Mouse (Mus musculus): Measurements from ENCODE around the gene Gm11042. TPM values are rescaled to one million over a fixed set of nuclear protein-coding genes. Genes with fewer than 3 reads are reported as not detected.

Gene Gm11042
- total RNA-seq, 2 experiments from 2014 or later: not detected

DNA sequence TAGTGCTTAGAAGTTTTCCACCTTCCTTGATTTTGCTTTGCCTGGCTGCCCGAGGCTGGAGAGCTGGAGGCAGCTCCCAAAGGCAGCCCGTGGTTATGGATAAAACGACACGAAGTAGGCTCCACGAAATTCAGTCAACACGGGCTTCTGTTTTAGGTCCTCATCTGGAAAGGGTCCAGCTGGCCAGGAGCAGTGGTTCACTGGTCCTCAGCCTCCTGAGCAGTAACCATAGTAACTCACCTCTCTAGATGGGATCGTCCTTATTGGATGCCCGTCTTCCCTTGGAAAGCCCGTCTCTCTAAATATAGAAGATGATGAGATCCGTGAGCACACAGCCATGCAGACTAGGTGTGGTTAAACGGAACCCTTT is 31.5 kb downstream of the Gm11042 start:
- DNase-seq (ENCODE audit: low spot score in 2 of 2): no peak

DNA sequence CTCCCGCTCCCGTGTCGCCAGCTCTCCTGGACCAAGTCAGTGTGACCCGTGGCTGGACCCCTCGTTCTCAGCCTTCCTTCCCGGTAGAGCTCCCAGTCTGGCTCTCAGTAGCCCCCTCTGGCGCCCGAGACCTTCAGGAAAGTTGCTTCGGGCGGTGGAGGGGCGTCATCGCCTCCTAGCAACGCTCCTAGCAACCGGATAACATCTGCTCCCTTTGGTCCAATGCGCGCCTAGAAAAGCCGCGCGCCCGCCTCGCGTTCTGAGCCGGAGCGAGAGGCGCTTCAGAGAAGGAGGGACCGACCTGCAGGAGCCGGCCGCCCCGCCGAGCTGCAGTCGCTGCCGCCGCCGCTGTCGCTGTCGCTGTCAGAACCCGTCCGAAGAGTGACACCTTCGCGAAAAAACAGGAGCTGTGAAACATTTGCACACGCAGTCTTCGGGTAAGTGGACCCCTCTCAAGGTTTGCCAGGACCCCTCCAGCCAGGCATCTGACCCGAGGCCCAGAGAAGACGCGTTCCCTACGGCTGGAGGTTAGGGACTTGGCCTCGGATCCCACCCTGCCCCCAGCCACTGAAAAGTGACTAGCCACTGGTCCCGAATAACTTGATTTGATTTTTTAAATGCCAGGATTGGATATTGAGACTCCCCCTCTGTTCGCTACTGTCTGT is 32.0 kb downstream of the Gm11042 start:
- peak; percentile 33 to 36 for DNase-seq (ENCODE audit: low spot score in 2 of 2)

DNA sequence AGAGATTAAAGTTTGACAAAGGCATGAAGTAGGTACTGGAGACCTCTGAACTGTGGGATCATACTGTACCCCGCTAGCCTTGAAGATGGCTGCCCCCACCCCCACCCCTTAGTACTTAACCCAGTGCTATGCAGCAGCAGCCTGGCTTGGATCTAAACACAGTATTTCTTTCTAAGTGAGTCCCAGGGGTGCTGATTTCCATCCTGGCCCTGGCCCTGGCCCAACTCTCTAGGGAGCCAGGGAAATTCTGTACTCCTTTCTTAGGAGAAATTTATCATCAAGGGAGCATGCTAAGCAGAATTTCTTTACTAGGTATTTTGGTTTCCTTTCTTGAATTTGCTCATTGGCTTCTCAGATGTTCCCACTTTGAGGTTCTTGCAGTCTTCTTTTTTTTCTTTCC is 33.3 kb downstream of the Gm11042 start:
- no peak for DNase-seq (ENCODE audit: low spot score in 2 of 2)

DNA sequence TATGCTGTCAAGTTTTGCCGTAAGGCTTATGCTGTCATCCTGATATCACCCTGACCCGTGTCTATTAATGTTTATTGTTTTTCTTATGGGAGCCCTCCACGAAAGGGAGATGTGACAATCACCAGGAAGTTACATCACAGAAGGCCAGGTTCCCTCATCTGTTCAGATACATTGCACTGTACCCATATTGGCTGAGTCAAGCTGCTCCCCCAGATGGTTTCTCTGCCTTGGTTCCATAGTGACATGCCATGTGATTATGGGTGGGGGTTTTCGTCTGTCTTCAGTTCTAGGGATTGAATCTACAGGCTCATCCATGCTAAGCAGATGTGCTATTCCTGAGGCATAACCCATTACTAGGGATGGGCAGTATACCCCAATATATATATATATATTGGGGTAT is 34.8 kb downstream of the Gm11042 start:
- no peak for DNase-seq (ENCODE audit: low spot score in 2 of 2)

DNA sequence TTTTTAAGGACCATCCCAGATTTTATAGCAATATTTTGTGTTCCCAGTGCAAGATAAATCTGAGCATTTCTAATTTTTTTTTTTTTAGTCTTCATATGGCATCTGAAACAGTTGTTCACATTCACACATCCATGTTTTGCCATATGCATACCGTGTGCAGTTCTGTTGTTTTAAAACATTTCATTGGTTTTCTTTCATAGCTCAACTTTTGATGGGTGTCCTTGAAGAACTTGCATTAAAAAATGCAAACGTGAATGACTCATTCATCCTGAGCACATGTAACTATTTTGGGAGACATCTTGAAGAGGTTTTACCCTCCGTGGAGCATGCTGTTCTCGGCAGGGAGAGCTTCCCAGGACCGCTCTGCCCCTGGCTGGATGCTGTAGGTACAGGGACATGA is 38.9 kb downstream of the Gm11042 start:
- DNase-seq (ENCODE audit: low spot score in 2 of 2): no peak

DNA sequence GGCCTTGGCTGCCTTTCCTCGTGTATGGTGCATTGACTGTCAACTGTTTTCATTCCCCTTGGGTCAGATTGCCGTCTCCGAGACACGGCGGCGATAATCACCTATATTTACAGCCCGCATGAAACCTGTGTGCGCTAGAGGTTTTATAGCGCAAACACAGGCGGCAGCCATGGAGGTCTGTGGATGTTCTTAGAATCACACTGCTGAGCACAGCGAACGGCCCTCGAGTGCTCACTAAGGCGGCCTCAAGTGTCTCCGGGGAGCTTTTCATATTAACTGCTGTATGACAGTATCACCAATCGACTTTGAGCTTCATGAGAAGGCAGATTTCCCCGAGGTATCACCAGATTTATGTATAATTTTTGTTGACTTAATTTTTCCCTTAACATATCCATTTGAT is 43.6 kb downstream of the Gm11042 start:
- no peak for DNase-seq (ENCODE audit: low spot score in 2 of 2)

DNA sequence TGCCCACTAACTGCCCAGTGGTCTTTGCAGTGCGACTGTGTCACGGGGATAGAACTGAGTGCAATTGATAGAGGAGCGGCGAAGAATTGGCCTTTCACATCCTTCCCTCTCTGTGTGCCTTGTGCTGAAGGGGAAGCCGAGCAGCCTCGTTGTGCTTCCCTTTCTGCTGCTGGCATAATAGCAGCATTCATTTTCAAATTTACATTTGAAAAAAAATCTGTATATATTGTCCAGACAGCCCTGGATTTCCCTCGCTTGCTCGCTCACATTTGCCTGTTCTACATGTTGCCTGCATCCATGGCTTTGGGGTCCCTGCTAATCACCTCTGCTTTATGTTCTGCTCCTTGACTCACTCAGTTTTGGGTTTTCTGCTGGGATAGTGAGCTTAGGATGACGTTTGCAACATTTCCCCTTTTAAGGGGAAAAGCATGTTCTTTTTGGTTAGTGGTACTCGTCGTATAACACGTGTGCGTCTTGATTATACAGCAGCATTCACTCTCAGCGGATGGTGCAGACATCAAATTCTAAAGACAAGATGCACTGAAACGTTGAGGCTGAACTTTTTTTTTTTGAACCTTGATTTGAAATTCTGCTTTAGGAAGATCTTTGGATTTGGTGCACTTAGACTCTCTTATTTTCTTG is 47.4 kb downstream of the Gm11042 start:
- no peak for DNase-seq (ENCODE audit: low spot score in 2 of 2)

DNA sequence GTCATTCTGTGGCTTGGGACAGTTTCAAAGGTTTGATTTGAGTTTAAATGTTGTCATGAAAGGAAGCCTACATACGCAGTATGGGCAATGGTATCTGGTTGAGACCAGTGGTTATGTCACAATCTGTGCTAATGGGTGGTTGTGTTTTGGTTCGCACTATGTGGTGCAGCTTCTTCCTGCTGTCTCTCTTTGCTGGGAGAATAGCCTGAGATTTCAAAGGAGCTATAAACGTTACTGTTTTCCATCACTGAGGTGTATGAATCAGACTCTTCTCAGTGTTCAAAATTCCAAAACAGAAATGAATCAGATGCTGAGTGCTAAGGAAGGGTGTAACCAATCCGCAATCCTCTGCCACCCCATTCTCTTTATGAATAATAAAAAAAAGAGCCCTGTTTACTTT is 49.1 kb downstream of the Gm11042 start:
- no peak for DNase-seq (ENCODE audit: low spot score in 2 of 2)
